Mouse (Mus musculus) C2C12 (cell line): ENCODE measurements around the gene C130079G13Rik.

Experiments
- CTCF ChIP-seq: IDR thresholded peaks from one replicate; pipeline ENCODE4 v1.5.1; 2011; ENCODE audit not compliant: control insufficient read depth, insufficient read depth, insufficient read length
- MYOD1 ChIP-seq: IDR thresholded peaks from one replicate; pipeline ENCODE4 v1.6.1; 2011; ENCODE audit warnings: low read depth; ENCODE audit not compliant: control insufficient read depth, insufficient read length

DNA sequence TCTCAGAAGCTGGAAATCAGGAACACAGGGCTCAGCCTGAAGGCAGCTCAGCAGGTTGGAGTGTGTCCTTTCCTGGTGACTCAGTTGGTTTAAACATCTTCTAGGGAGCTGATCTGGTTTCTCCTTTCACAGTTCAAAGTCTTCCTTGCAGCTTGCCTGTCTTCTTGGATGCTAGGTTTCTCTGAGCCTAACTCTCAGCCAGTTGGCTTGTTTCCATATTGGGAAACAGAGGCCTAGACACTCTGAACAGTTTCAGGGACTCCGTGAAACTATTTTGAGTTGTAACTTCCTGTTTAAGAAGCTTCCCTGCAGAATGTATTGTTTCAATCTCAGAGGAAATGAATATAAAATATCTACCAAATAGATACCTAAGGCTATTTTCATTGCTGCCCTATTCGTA, 31.7 kb upstream of the C130079G13Rik start:
- TF ChIP-seq CTCF (no peak), MYOD1 (no peak)
